Mouse (Mus musculus) stomach, embryonic 15.5 days (tissue): ENCODE data around the gene Zfp692. TPM values are rescaled to one million over a fixed set of nuclear protein-coding genes. Genes with fewer than 3 reads are reported as not detected.
"Not testable (repeated sequence)": the region's sequence is repeated elsewhere in the genome, so short reads cannot be mapped to it uniquely, and the experiment has no call there.

Experiments
- ATAC-seq: fragments of 200-750 bp; cut with Nextera tagmentation; 2 replicates; pipeline ENCODE4 v1.8.0; 2017; ENCODE audit warnings: low read depth, moderate number of reproducible peaks, moderate TSS enrichment; ENCODE audit not compliant: insufficient read depth, low FRiP score
- H3K27ac ChIP-seq: fragments of 300-500 bp; sonication (generic); 2 replicates; pipeline ENCODE4 v1.5.1; 2015; ENCODE audit warnings: mild to moderate bottlenecking, inconsistent platforms
- H3K27me3 ChIP-seq: fragments of 300-500 bp; sonication (generic); replicated peaks from 2 replicates; pipeline ENCODE4 v1.6.1; 2015; ENCODE audit warnings: inconsistent platforms
- H3K36me3 ChIP-seq: fragments of 300-500 bp; sonication (generic); 2 replicates; pipeline ENCODE4 v1.6.1; 2015; ENCODE audit warnings: inconsistent platforms
- H3K4me1 ChIP-seq: fragments of 300-500 bp; sonication (generic); 2 replicates; pipeline ENCODE4 v1.6.1; 2015; ENCODE audit warnings: inconsistent platforms
- H3K4me2 ChIP-seq: fragments of 300-500 bp; sonication (generic); 2 replicates; pipeline ENCODE4 v1.6.1; 2015; ENCODE audit warnings: mild to moderate bottlenecking, inconsistent platforms
- H3K4me3 ChIP-seq: fragments of 300-500 bp; sonication (generic); replicated peaks from 2 replicates; pipeline ENCODE4 v1.5.1; 2015; ENCODE audit warnings: inconsistent platforms
- H3K9ac ChIP-seq: fragments of 300-500 bp; sonication (generic); 2 replicates; pipeline ENCODE4 v1.6.1; 2015; ENCODE audit warnings: inconsistent platforms
- H3K9me3 ChIP-seq: fragments of 300-500 bp; sonication (generic); 2 replicates; pipeline ENCODE4 v1.6.1; 2016; ENCODE audit warnings: inconsistent platforms
- WGBS: fragments of 180-500 bp; shearing (Covaris S2); methylation state at CpG from one replicate; pipeline ENCODE4 v1.1.7; 2015; 5-methylcytosine and 5-hydroxymethylcytosine counted together
- polyA plus RNA-seq: library from polyadenylated mRNA; unstranded; fragments of >200 nt; fragmentation: Nextera tagmentation; extraction: Ambion mirVana; gene quantifications from 2 replicates; pipeline ENCODE4 v1.2.1, GENCODE M21; 2015

Zfp692 gene
- polyA plus RNA-seq, 1 experiment from 2014 or later: 27.5 TPM

GRCm38 (mm10) chr11:58289992-58290682 is 16.7 kb upstream of the Zfp692 start:
- Histone ChIP-seq H3K4me3 (no peak overlapping the region), H3K27me3 (no peaks in the 10 kb centered on the region), H3K27ac (no peak overlapping the region), H3K36me3 (no peaks in the 10 kb centered on the region), H3K4me1 (no peaks in the 10 kb centered on the region), H3K9me3 (no peaks in the 10 kb centered on the region), H3K9ac (no peak overlapping the region), H3K4me2 (no peak overlapping the region)
- WGBS: 73% methylated on average over 9 of the region's 9 CpGs
- no peak for ATAC-seq

GRCm38 (mm10) chr11:58290812-58291211 is 16.1 kb upstream of the Zfp692 start:
- Histone ChIP-seq H3K4me3 (no peak overlapping the region), H3K4me2 (no peak overlapping the region), H3K36me3 (no peaks in the 10 kb centered on the region), H3K27ac (no peak overlapping the region), H3K27me3 (no peaks in the 10 kb centered on the region), H3K9ac (no peak overlapping the region), H3K9me3 (no peaks in the 10 kb centered on the region), H3K4me1 (no peaks in the 10 kb centered on the region)
- no peak for ATAC-seq
- 77% methylated on average over 4 of the region's 4 CpGs for WGBS

DNA sequence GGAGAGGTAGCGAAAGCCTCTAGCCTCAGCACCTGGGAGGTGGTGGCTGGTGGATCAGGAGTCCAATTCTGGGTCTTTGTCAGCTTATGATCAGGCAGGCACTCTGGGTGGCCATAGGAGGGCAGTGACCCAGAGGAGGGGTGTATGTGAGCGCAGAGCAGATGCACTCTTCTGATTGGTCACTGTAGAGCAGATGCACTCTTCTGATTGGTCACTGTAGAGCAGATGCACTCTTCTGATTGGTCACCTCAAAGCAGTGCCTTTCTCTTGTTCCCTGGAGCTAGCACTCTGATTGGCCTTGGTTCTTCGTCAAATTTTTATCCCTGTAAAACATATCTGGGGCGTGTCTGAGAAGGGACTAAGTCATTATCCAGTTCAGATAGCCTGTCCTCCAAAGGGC is 14.1 kb upstream of the Zfp692 start:
- 53% methylated on average over 4 of the region's 4 CpGs for WGBS

GRCm38 (mm10) chr11:58297396-58297795 is 9.5 kb upstream of the Zfp692 start:
- Histone ChIP-seq H3K36me3 (no peaks in the 10 kb centered on the region), H3K9ac (no peak overlapping the region), H3K9me3 (no peaks in the 10 kb centered on the region), H3K4me1 (peaks cover 6% of the 10 kb centered on the region; the same call in 1 of the 2 replicates), H3K27me3 (no peaks in the 10 kb centered on the region), H3K4me3 (no peak overlapping the region), H3K27ac (no peak overlapping the region), H3K4me2 (no peak overlapping the region)
- WGBS: 82% methylated on average over 6 of the region's 6 CpGs
- ATAC-seq: no peak

More for the DNA sequence above, 14.1 kb upstream of the Zfp692 start:
- no peak for ATAC-seq
- Histone ChIP-seq H3K4me2 (no peak overlapping the region), H3K27ac (no peak overlapping the region), H3K4me1 (no peaks in the 10 kb centered on the region), H3K27me3 (no peaks in the 10 kb centered on the region), H3K9ac (no peak overlapping the region), H3K36me3 (no peaks in the 10 kb centered on the region), H3K4me3 (no peak overlapping the region), H3K9me3 (no peaks in the 10 kb centered on the region)

- ATAC-seq: no peak
These were observed 5.8 kb upstream of the Zfp692 start for GRCm38 (mm10) chr11:58301057-58301456.

DNA sequence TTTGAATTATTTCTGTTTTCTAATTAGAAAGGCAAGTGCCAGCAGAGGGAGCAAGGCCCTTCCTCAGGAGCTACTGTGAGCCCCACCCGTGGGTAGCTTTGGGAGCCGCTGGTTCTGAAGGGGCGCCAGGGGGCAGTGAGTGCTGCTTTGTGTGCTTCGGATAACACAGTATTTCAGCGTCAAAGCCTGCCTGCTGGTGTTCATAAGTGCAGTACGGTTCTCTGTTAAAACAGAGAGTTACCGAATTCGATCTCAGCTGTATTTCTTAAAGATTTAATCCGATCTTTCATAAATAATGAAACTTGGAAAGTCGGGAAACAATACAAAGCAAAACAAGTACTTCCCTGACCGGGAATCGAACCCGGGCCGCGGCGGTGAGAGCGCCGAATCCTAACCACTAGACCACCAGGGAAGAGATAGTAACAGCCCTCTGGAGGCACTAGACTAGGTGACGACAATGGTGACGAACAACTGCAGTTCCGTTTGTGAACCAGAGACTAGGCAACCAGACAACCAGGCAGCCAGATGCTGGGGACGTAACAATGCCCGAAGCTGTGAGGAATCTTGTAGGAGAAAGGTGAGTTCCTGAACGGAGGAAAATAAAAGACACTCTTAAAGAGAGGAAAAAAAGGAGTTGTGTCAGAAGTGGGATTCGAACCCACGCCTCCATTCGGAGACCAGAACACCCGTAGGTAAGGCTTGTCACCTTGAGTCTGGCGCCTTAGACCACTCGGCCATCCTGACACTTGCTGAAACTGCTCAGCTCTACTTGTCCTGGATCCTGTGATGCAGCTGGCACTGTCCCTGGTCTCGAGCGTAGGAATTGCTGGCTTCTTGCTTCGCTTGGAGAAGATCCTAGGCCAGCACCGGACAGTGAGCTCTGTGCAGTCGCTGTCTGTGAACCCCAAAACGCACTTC is 4.8 kb upstream of the Zfp692 start:
- WGBS: under 1% methylated on average over 36 of the region's 36 CpGs
- Histone ChIP-seq H3K9me3 (no peaks in the 10 kb centered on the region), H3K36me3 (no peaks in the 10 kb centered on the region), H3K27me3 (no peaks in the 10 kb centered on the region), H3K4me1 (peaks cover 10% of the 10 kb centered on the region; the same call in 1 of the 2 replicates), H3K4me3 (peak overlapping the region; percentile 70), H3K27ac (peak overlapping the region; percentile 97), H3K4me2 (peak overlapping the region; percentile 67), H3K9ac (peak overlapping the region; percentile 52; the same call in 1 of the 2 replicates)
- ATAC-seq: peak; percentile 93

More at GRCm38 (mm10) chr11:58301057-58301456, 5.8 kb upstream of the Zfp692 start:
- Histone ChIP-seq H3K4me3 (peak overlapping the region; percentile 28), H3K4me2 (peak overlapping the region; percentile 56), H3K27ac (peak overlapping the region; percentile 16; the same call in 1 of the 2 replicates), H3K9me3 (no peaks in the 10 kb centered on the region), H3K36me3 (no peaks in the 10 kb centered on the region), H3K9ac (no peak overlapping the region), H3K4me1 (peaks cover 10% of the 10 kb centered on the region; the same call in 1 of the 2 replicates), H3K27me3 (no peaks in the 10 kb centered on the region)
- 15% methylated on average over 13 of the region's 13 CpGs for WGBS

DNA sequence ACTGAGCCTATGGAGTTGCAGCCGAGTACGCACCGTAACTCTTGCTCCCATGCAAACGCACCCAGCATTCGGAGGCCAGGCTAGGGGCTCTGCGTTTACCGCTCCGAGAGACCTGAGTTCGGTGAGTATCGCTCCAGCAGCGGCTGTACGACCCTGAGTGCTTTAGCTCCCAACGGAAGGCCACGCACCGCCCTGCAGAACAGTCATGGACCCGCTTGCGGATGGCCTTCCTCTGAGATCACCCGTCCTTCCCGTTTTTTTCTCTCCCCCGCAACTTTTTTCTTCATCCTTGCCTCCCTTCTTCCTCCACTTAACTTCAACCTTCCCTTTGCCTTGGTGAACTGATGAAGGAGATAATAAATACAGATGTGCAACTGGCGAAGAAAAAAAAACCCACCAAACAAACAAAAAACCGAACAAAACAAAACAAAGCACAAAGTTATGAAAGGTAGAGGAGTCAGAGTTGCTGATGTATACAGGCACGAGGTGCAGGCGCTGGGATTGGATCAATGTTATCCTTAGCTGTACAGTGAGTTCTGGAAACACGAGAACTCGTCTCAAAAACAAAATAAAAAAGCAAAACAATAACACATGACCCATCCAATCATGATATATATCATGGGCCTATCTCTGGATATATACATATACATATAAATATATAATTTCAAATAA is 4.0 kb upstream of the Zfp692 start:
- no peaks in the 10 kb centered on the region for H3K9me3 ChIP-seq
- no peaks in the 10 kb centered on the region for H3K36me3 ChIP-seq
- H3K27ac ChIP-seq: peak overlapping the region; percentile 97
- H3K27me3 ChIP-seq: no peaks in the 10 kb centered on the region
- peak; percentile 27 for ATAC-seq
- under 1% methylated on average over 26 of the region's 26 CpGs for WGBS
- peaks cover 13% of the 10 kb centered on the region; the same call in 1 of the 2 replicates for H3K4me1 ChIP-seq
- peak overlapping the region; percentile 52 for H3K9ac ChIP-seq
- peak overlapping the region; percentile 70 for H3K4me3 ChIP-seq
- peak overlapping the region; percentile 67 for H3K4me2 ChIP-seq

DNA sequence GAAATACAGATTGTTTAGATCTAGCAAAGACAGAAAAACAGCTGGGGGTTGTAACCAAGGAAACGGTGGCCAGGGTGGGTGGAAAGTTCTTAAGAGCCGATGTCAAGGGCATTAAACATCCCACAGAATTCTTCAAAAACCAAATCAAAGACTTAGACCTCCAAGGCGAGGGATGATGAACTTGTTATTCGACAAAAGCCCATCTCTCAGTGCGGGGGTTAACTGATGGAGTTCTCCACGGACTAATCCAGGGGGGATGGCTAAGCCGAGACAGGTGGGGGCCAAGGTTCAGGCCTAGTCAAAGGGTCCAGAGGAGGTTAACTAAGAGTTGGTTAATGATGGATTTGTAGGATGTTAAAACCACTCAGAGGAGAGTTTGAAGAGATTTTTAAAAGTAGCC is 3.3 kb upstream of the Zfp692 start:
- no peaks in the 10 kb centered on the region for H3K36me3 ChIP-seq
- peak overlapping the region; percentile 38 for H3K4me2 ChIP-seq
- 19% methylated on average over 7 of the region's 7 CpGs for WGBS
- no peaks in the 10 kb centered on the region for H3K9me3 ChIP-seq
- ATAC-seq: no peak
- H3K4me1 ChIP-seq: peaks cover 16% of the 10 kb centered on the region; the same call in 1 of the 2 replicates
- H3K27ac ChIP-seq: no peak overlapping the region
- no peak overlapping the region for H3K4me3 ChIP-seq
- no peaks in the 10 kb centered on the region for H3K27me3 ChIP-seq
- H3K9ac ChIP-seq: no peak overlapping the region

DNA sequence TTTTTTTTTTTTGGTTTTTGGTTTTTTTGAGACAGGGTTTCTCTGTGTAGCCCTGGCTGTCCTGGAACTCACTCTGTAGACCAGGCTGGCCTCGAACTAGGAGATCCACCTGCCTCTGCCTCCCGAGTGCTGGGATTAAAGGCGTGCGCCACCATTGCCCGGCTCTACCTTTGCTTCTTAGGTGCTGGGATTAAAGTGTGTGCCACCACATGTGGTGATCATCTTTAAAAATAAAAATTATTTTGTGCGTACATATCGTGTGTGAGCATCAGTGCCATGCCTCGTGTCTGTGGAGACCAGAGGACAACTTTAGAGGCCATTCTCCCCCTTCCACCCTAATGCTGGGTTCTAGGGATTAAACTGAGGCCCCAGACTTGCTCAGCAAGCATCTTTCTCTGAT is 1.6 kb upstream of the Zfp692 start:
- H3K9ac ChIP-seq, H3K4me2 ChIP-seq, H3K27me3 ChIP-seq, ATAC-seq, H3K9me3 ChIP-seq, H3K27ac ChIP-seq, H3K4me3 ChIP-seq, H3K36me3 ChIP-seq: not testable (repeated sequence)
- 95% methylated on average over 8 of the region's 8 CpGs for WGBS
- H3K4me1 ChIP-seq: peaks cover 16% of the 10 kb centered on the region; the same call in 1 of the 2 replicates

DNA sequence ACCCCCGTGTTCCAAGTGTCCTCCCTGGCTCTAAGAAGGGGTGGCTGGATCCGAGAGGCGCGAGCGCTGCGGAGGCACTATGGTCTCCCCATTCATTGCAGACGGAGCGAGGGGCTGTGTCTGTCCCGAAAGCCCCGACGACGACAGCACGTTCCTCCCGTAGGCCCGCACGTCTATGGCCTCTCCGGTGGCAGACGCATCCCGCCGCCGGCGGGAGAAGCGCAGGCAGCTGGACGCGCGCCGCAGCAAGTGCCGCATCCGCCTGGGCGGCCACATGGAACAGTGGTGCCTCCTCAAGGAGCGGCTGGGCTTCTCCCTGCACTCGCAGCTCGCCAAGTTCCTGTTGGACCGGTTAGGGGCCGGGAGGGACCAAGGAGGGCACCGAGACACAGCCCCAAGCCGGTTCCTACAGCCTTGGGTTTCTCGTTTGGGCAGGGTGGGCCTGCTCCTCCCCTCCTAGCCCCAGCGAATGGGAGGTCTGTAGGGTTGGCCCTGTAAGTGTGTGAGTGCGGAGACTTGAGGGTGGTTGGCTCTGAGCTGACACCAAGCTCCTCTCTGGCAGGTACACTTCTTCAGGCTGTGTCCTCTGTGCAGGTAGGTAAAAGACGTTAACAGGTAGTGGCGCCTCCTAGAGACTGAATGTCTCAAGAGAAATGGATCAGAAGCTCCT is 677 bp downstream of the Zfp692 start:
- H3K27me3 ChIP-seq: no peaks in the 10 kb centered on the region
- H3K9me3 ChIP-seq: no peaks in the 10 kb centered on the region
- no peaks in the 10 kb centered on the region for H3K36me3 ChIP-seq
- WGBS: under 1% methylated on average over 42 of the region's 42 CpGs
- H3K9ac ChIP-seq: peak overlapping the region; percentile 53
- peak overlapping the region; percentile 87 for H3K27ac ChIP-seq
- H3K4me2 ChIP-seq: peak overlapping the region; percentile 91
- peaks cover 10% of the 10 kb centered on the region; the same call in 1 of the 2 replicates for H3K4me1 ChIP-seq
- H3K4me3 ChIP-seq: peak overlapping the region; percentile 59
- peak; percentile 79 for ATAC-seq

- H3K27ac ChIP-seq: no peak overlapping the region
- peaks cover 7% of the 10 kb centered on the region; the same call in 1 of the 2 replicates for H3K4me1 ChIP-seq
- no peaks in the 10 kb centered on the region for H3K9me3 ChIP-seq
- H3K9ac ChIP-seq: no peak overlapping the region
- H3K27me3 ChIP-seq: no peaks in the 10 kb centered on the region
- H3K36me3 ChIP-seq: no peaks in the 10 kb centered on the region
- 92% methylated on average over 9 of the region's 9 CpGs for WGBS
- no peak overlapping the region for H3K4me3 ChIP-seq
- no peak for ATAC-seq
- H3K4me2 ChIP-seq: no peak overlapping the region
These were observed 1.8 kb downstream of the Zfp692 start for GRCm38 (mm10) chr11:58308661-58309060.
